Mouse (Mus musculus) lung, embryonic 14.5 days (tissue): Measurements from ENCODE around the gene Recql5. TPM values are rescaled to one million over a fixed set of nuclear protein-coding genes. Genes with fewer than 3 reads are reported as not detected.
A peak's percentile ranks its signal among the peaks of the same experiment; 100 is the strongest.

Experiments
- ATAC-seq: fragments of 200-750 bp; cut with Nextera tagmentation; 2 replicates; pipeline ENCODE4 v1.8.0; 2017; ENCODE audit warnings: mild to moderate bottlenecking, moderate TSS enrichment, moderate library complexity; ENCODE audit not compliant: insufficient read depth
- DNase-seq: peaks from one replicate; pipeline ENCODE4 v3.0.0-alpha.2; 2015
- H3K27ac ChIP-seq: fragments of 300-500 bp; sonication (generic); 2 replicates; pipeline ENCODE4 v1.5.1; 2014; ENCODE audit warnings: low read depth, mild to moderate bottlenecking, moderate library complexity
- H3K27me3 ChIP-seq: fragments of 300-500 bp; sonication (generic); 2 replicates; pipeline ENCODE4 v1.6.1; 2014; ENCODE audit warnings: low read length, control low read depth; ENCODE audit not compliant: insufficient read depth
- H3K36me3 ChIP-seq: fragments of 300-500 bp; sonication (generic); 2 replicates; pipeline ENCODE4 v1.6.1; 2014; ENCODE audit warnings: control low read depth; ENCODE audit not compliant: insufficient read depth
- H3K4me1 ChIP-seq: fragments of 300-500 bp; sonication (generic); 2 replicates; pipeline ENCODE4 v1.6.1; 2014; ENCODE audit warnings: antibody characterized with exemption, control low read depth; ENCODE audit not compliant: insufficient read depth
- H3K4me2 ChIP-seq: fragments of 300-500 bp; sonication (generic); 2 replicates; pipeline ENCODE4 v1.6.1; 2014; ENCODE audit warnings: mild to moderate bottlenecking
- H3K4me3 ChIP-seq: fragments of 300-500 bp; sonication (generic); 2 replicates; pipeline ENCODE4 v1.5.1; 2014; ENCODE audit warnings: low read depth, low read length
- H3K9ac ChIP-seq: fragments of 300-500 bp; sonication (generic); 2 replicates; pipeline ENCODE4 v1.6.1; 2014
- H3K9me3 ChIP-seq: fragments of 300-500 bp; sonication (generic); 2 replicates; pipeline ENCODE4 v1.6.1; 2016; ENCODE audit warnings: low read depth, low read length, control low read depth
- CTCF ChIP-seq: IDR thresholded peaks from 2 replicates; pipeline ENCODE4 v1.5.1; 2016; ENCODE audit warnings: antibody characterized with exemption, low read depth
- WGBS: fragments of 180-500 bp; shearing (Covaris S2); extraction: QIAGEN DNeasy Blood & Tissue Kit; methylation state at CpG from one replicate; pipeline ENCODE4 v1.1.7; 2014; 5-methylcytosine and 5-hydroxymethylcytosine counted together
- polyA plus RNA-seq: library from polyadenylated mRNA; unstranded; fragments of >200 nt; fragmentation: Nextera tagmentation; extraction: Ambion mirVana; gene quantifications from 2 replicates; pipeline ENCODE4 v1.2.1, GENCODE M21; 2014

Recql5 gene
- polyA plus RNA-seq, 1 experiment from 2014 or later: 21.7 TPM

GRCm38 (mm10) chr11:115844240-115844639 lies 89.0 kb downstream of the Recql5 start:
- H3K27ac ChIP-seq: peak overlapping the region; percentile 50; the same call in 1 of the 2 replicates

GRCm38 (mm10) chr11:115843891-115844239 lies 89.4 kb downstream of the Recql5 start:
- H3K4me3 ChIP-seq: no peak overlapping the region
- H3K4me1 ChIP-seq: peaks cover 39% of the 10 kb centered on the region
- 0 out of 2 replicates have a peak, but pooled peaks cover 3% of the 10 kb centered on the region for H3K9me3 ChIP-seq
- H3K27ac ChIP-seq: peak overlapping the region; percentile 50
- 71% methylated on average over 5 of the region's 5 CpGs for WGBS
- DNase-seq (peak; percentile 34), ATAC-seq (no peak)
- peaks cover 30% of the 10 kb centered on the region for H3K36me3 ChIP-seq
- H3K9ac ChIP-seq: no peak overlapping the region
- no peak for TF ChIP-seq CTCF
- H3K4me2 ChIP-seq: no peak overlapping the region; the same call in 1 of the 2 replicates
- H3K27me3 ChIP-seq: no peaks in the 10 kb centered on the region

More at GRCm38 (mm10) chr11:115844240-115844639, 89.0 kb downstream of the Recql5 start:
- peaks cover 36% of the 10 kb centered on the region for H3K4me1 ChIP-seq
- no peak for TF ChIP-seq CTCF
- no peak overlapping the region; the same call in 1 of the 2 replicates for H3K4me2 ChIP-seq
- H3K27me3 ChIP-seq: no peaks in the 10 kb centered on the region
- 0 out of 2 replicates have a peak, but pooled peaks cover 3% of the 10 kb centered on the region for H3K9me3 ChIP-seq
- ATAC-seq (no peak), DNase-seq (no peak)
- WGBS: 60% methylated on average over 8 of the region's 8 CpGs
- H3K36me3 ChIP-seq: peaks cover 33% of the 10 kb centered on the region
- H3K4me3 ChIP-seq: no peak overlapping the region
- H3K9ac ChIP-seq: no peak overlapping the region

GRCm38 (mm10) chr11:115843141-115843890 lies 90.0 kb downstream of the Recql5 start:
- ATAC-seq: no peak
- H3K9me3 ChIP-seq: 0 out of 2 replicates have a peak, but pooled peaks cover 3% of the 10 kb centered on the region
- no peak for DNase-seq
- H3K27me3 ChIP-seq: no peaks in the 10 kb centered on the region
- H3K4me3 ChIP-seq: no peak overlapping the region
- peaks cover 25% of the 10 kb centered on the region for H3K36me3 ChIP-seq
- peaks cover 40% of the 10 kb centered on the region for H3K4me1 ChIP-seq
- H3K27ac ChIP-seq: peak overlapping the region; percentile 87
- TF ChIP-seq CTCF: no peak
- 70% methylated on average over 14 of the region's 14 CpGs for WGBS
- H3K4me2 ChIP-seq: no peak overlapping the region; the same call in 1 of the 2 replicates
- H3K9ac ChIP-seq: no peak overlapping the region

Other genes with a start within 250 kb of the Recql5 start
- 41.5 and 48.7 TPM in 2 replicates for gene Grb2, start 224.9 kb downstream of the Recql5 start, polyA plus RNA-seq
- gene Tmem94, start 168.0 kb downstream of the Recql5 start, polyA plus RNA-seq: 18.5 and 20.9 TPM in 2 replicates
- 21.0 and 23.0 TPM in 2 replicates for gene Caskin2, start 119.8 kb downstream of the Recql5 start, polyA plus RNA-seq
- gene Tsen54, start 118.8 kb downstream of the Recql5 start, polyA plus RNA-seq: 31.5 and 35.0 TPM in 2 replicates
- gene Llgl2, start 109.4 kb downstream of the Recql5 start, polyA plus RNA-seq: 28.8 and 31.9 TPM in 2 replicates
- 0.12 and 0.28 TPM in 2 replicates for gene Myo15b, start 75.1 kb downstream of the Recql5 start, polyA plus RNA-seq
- gene Smim5, start 33.5 kb downstream of the Recql5 start, polyA plus RNA-seq: 1.9 and 3.2 TPM in 2 replicates
- 11.4 and 12.2 TPM in 2 replicates for gene Smim6, start 21.5 kb downstream of the Recql5 start, polyA plus RNA-seq
- gene Sap30bp, start 195 bp downstream of the Recql5 start, polyA plus RNA-seq: 39.1 and 43.5 TPM in 2 replicates
- gene Itgb4, start 41.2 kb upstream of the Recql5 start, polyA plus RNA-seq: 2.0 and 2.3 TPM in 2 replicates
- gene Galk1, start 79.2 kb upstream of the Recql5 start, polyA plus RNA-seq: 191 and 208 TPM in 2 replicates
- gene H3f3b, start 94.5 kb upstream of the Recql5 start, polyA plus RNA-seq: 1,851 and 1,959 TPM in 2 replicates
- gene Unk, start 96.8 kb upstream of the Recql5 start, polyA plus RNA-seq: 39.5 and 44.4 TPM in 2 replicates
- gene Unc13d, start 144.5 kb upstream of the Recql5 start, polyA plus RNA-seq: 2.5 and 3.3 TPM in 2 replicates
- 66.5 and 69.8 TPM in 2 replicates for gene Wbp2, start 153.5 kb upstream of the Recql5 start, polyA plus RNA-seq
- 12.7 and 13.2 TPM in 2 replicates for gene Trim47, start 193.7 kb upstream of the Recql5 start, polyA plus RNA-seq
- gene Trim65, start 197.7 kb upstream of the Recql5 start, polyA plus RNA-seq: 3.7 and 3.9 TPM in 2 replicates
- 89.3 and 91.9 TPM in 2 replicates for gene Mrpl38, start 205.4 kb upstream of the Recql5 start, polyA plus RNA-seq
- gene Fbf1, start 234.7 kb upstream of the Recql5 start, polyA plus RNA-seq: 30.9 and 35.2 TPM in 2 replicates